16 mouse cellular contexts compared by ENCODE assay signal in genomic region chr2:93115303-93115702, GRCm38 (mm10).
"Had no signal": no experiment of that assay in that cellular context is flagged by ENCODE, and none has a peak within 500 bp of the region (broad histone marks: within the 10 kb centered on the region; RNA-seq: fewer than 3 reads in every experiment).

No protein-coding gene starts in this region.

- H3K4me1 ChIP-seq: lung, embryonic 15.5 days; megakaryocyte, embryonic 14.5 days had no signal

- H3K36me3 ChIP-seq: lung, embryonic 15.5 days; midbrain, embryonic 12.5 days; stomach, embryonic 15.5 days had no signal

- ATAC-seq: intestine, embryonic 16.5 days had no signal

- H3K4me2 ChIP-seq: lung, embryonic 15.5 days; midbrain, embryonic 12.5 days; stomach, embryonic 15.5 days had no signal

- H3K9ac ChIP-seq: liver, embryonic 14.5 days; lung, embryonic 15.5 days; midbrain, embryonic 12.5 days; stomach, embryonic 15.5 days had no signal

- H3K27me3 ChIP-seq: lung, embryonic 15.5 days; stomach, embryonic 15.5 days had no signal

- H3K27ac ChIP-seq: liver, embryonic 14.5 days; lung, embryonic 15.5 days; macrophage; midbrain, embryonic 12.5 days; stomach, embryonic 15.5 days had no signal

- H3K9me3 ChIP-seq: lung, embryonic 15.5 days; megakaryocyte, embryonic 14.5 days; midbrain, embryonic 12.5 days; stomach, embryonic 15.5 days had no signal

- DNase-seq: kidney, adult 2 months; kidney, postnatal 36 days; layer of hippocampus, adult 9-11 months; layer of hippocampus, postnatal 36 days; liver; lung, postnatal 14 days; right cerebral cortex, postnatal 14 days; thymus, adult 2 months; thymus, postnatal 25 days had no signal

- H3K4me3 ChIP-seq: lung, embryonic 15.5 days; megakaryocyte, embryonic 14.5 days; midbrain, embryonic 12.5 days; stomach, embryonic 15.5 days had no signal
